Mouse (Mus musculus): ENCODE results near the gene Nuak1.
"Not testable (repeated sequence)": the region's sequence is repeated elsewhere in the genome, so short reads cannot be mapped to it uniquely, and the experiment has no call there.

The Nuak1 gene

DNA sequence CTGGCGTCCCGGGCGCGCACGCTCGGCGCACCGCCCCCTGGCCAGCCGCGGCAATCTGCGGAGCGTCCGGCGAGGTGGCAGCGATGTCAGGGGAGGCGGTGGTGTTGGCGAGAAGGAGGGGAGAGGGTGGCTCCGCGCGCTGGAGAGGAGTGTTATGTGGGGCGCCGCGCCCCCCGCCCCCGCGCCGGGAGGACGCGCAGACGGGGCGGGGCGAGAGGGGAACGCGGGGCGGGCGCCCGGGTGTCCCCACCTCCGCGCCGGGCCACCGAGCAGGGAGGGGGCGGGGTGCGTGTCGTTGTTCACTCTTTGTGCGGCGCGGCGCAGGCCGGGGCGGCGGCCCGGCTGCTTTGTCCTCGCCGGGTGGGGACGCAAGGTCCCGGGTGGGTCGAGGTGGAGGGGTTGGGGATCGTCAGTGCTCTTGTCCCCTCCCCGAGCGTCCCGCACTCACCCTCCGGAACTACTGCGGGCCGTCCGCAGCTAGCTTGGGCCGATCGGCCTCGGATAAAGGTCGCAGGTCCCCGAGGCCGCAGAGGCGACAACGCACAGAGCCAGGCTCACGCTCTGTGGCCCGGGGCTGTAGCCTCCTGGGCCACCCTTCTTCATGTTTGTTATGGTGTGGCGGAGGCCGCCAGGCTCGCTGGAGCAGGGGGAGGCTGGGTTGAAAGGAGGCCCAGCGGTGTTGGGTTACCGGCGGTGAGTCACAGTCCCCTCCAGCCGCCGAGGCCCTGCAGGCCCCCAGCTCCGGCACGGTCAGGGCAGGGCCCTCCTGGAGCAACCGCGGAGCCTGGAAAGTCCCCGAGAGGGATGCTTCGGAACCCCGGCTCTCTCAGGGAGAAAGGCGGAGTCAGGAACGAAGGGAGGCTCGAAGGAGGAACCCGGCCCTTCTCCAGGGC is at the start of gene Nuak1:
Gene Nuak1, minus strand, starts transcription at position 57 of the 893 bp plus-strand sequence.
- peak; percentile 47 for DNase-seq (ENCODE audit: low read depth)

DNA sequence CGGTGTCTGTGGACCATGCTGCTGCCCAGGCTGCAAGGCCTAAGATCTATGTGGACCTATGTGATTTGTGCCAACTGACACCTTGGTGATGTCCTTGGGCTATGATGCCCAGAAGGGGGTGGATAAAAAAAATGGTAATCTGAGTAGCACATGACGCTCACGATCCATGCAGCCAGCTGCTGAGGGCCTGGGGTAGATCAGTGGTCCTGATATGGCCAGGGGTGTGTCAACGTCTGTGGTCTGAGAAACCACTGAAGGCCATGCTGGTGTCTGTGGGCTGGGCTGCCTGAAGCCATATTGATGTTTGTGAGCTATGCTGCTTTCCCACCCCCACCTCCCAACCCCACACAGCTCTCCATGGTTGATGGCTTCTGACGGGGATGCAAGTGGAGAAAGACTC is 49.7 kb upstream of the Nuak1 start:
- DNase-seq (ENCODE audit: low read depth) = no peak

DNA sequence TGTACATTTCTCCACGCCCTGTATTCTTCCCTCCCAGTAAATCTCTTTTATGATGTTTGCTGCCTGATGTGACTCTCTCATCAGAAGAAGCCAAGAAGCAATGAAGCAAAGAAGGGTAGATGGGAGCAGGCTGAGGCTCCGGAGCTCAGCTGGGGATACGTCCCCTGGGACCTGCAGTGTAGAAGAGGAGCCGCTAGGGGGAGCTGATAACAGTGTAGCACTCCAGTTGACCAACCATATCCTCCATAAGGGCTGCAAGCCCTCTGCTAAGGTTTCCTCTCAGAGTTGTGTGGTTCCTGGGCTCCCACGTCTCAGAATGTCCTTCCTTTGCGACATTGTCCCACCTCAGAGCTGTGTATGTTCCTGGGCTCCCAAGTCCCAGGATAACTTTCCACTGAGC is 47.9 kb upstream of the Nuak1 start:
- peak; percentile 51 for DNase-seq (ENCODE audit: low read depth)

DNA sequence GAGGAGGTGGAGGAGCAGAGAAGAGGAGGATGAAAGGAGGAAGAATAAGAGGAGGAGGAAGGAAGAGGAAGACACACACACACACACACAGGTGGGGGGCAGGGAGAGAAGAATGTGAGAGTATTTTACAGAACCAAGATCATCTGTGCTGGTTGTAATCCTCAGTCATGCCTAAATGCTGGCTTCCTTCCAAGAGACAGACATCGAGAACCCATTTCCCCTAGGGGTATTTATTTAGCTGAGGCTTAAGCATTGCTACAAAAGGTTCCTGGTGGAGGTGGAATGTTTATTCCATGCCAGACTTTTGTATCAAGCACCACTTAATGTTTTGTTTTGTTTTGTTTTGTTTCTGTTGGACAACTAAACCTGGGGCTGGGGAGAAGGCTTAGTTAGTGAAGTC is 44.3 kb upstream of the Nuak1 start:
- DNase-seq (ENCODE audit: low read depth) = no peak

DNA sequence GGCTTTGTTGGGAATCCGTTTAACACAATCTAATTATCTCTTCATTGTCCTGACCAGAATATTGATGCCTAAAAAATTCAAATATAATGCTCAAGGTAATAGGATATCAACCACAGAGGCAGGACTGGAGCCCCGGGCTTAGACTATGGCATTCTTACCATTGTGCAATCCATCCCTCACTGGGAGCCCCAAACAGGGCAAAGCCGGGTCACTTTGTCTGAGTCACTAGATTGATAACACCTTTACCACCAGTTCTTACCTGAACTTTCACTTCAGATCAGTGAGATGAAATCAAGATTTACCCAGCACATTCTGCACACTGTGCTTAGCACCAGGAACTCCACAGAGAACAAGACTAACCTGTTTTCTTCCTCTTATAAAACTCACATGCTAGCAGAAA is 43.2 kb upstream of the Nuak1 start:
- no peak for DNase-seq (ENCODE audit: low read depth)

DNA sequence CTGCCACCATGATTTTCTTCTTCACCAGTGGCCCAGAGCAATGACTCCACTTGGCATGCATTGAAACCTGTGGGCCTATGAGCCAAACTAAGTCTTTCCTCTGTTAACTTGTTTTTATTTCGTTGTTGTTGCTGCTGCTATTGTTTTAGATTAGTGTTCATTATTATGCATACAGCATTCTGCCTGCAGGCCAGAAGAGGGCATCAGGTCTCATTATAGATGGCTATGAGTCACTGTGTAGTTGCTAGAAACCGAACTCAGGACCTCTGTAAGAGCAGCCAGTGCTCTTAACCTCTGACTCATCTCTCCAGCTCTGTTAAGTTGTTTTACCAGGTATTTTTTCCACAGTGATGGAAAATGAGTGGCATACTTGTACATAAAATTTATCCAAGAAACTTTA is 42.7 kb upstream of the Nuak1 start:
- no peak for DNase-seq (ENCODE audit: low read depth)

DNA sequence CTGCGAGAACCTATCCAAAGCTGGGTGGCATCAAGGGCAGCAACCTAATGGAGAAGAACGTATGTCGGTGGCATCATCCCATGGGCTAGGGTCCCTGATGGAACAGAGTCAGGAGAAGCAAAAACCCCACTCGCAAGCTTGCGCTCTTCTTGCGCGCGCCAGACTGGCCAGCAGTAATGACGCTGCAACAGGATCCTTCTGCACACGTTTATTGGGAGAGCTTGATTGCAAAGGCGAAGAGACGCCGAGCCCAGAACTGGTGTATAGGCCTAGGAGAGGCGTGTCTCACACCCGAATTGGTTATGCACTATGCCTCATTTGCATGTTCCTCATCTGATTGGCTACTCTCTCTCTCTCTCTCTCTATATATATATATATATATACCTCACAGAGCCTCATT is 42.0 kb upstream of the Nuak1 start:
- not testable (repeated sequence) for DNase-seq (ENCODE audit: low read depth)

DNA sequence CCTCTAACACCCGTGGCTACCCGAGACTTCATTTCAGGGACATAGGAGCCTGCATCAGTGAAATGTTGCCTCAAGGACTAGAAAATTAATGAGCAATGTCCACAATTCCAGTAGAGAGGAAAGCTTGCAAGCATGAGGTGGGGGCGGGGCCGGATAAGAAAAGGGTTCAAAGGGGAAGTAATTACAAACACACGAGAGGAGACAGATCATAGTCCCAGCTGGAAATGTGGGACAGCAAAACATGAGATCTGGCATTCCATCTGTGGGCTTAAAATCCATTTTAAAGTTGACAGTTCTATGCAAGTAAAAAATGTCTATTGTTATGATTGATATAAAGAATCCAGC is 40.9 kb upstream of the Nuak1 start:
- DNase-seq (ENCODE audit: low read depth) = no peak

DNA sequence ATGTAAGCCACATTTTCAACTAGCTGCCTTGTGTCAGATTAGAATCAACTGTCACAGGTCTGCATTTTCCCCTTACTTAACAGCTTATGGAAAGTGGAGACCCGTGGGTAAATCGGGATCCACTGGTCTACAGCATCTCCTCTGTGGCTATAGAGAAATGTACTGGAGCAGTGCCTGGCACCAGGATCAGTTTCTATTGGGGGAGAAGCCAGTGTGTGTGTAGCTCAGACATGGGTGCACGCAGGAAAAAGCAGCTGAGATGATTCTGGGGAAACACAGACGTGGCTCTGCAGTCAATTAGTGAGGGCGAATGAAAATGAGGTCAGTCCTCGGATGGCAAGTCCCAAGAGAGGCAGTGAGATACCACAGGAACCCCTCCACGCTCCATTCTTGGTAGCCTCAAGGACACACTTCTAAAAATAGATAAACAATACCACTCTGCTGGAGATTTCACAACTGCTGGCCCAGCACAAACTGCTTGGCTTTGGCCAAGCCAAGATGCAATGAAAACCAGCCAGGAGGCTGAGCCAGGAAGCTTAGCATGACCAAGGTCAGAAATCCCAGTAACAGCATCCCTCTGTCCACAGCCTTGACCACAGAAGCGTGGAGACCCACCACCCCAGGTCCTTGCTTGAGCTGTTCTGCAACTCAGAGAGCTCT is 40.4 kb upstream of the Nuak1 start:
- no peak for DNase-seq (ENCODE audit: low read depth)

DNA sequence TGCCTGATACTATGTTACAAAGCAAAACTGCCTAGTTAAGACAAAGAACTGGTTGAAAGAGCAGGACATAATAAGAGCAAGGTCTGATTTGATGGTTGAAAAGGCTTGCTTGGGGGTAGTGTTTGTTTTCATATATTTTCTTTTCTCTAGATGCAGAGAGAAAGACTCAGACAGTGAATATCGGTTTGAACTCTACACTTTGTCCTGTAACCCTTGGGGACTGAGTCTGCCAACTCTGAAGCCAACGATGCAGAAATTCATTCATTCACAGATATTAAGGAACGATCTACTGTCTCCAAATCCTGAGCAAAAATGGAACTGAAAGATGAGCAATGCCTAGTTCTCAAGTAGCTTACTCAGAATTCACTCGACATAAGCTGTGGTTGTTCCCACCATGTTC is 39.7 kb upstream of the Nuak1 start:
- no peak for DNase-seq (ENCODE audit: low read depth)

DNA sequence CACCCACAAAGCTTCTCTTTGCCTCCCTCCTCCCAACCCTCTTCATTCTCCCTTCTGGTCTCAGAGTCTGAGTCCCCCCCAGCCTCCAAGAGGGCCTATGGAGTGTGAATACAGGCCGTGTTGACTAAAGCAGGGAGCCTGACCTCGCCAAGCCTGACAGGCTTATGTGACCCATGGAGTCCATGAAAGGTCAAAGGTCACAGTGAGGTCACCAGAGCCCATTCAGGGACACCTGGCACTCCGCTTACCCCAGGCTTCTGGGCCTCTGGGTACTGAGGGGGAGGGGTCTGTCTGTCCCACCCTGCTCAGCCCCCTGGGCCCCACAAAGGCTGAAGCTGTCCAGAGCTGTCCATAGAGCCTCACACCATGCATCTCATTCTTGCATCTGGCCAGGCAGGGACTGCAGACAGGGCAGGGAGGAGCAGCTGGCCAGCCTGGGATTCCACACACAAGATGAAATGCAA is 37.2 kb upstream of the Nuak1 start:
- no peak for DNase-seq (ENCODE audit: low read depth)

DNA sequence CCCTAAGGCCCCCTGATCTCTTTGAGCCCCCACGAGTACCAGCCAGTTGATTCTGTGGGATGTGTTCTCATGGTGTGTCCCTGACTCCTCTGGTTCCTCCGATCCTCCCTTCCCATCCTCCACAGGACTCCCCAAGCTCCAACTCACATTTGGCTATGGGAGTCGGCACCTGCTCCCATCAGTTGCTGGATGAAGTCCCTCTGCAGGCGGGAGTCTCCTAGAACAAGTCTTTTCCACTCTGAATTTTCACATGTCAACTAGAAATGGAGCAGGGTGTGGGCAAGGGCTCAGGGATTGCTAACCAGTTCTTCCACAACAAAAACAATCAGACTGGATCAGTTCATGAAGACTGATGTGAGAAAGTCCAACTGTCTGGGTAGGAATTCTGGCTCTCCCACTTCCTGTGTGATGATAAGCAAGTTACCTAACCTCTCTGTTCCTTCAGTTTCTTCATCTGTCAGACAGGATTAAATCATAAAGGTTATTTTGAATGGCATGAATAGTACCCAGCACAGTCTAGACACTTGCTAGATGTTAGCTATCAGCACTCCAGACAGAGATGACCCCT is 36.7 kb upstream of the Nuak1 start:
- no peak for DNase-seq (ENCODE audit: low read depth)

DNA sequence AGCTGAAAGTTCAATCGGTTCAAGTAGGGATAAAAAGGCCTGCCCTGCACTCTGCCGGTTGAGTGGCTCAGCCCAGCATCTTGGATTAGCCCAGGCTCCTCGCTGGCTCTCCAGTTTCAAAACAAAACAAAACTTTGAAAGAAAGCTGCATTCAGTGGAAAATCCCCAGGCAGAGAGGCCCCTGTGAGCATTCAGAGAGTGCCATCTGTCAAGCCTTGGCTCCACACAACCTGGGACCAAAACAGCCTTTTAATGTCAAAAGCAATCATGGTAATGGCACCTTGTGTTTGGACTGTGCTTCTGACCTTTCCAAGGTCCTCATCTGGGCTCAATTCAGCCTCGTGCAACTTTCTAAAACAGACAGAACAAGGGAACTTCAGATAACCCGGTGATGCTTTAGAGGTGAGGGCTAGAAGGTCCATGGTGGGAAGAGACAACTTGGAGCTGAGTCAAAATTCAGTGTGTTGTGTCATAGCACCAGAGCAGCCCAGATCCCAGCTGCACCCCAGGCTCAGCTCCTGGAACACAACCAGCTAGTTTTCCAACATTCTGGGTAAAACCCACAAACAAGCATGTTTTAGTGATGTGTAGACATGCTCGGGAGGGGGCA is 27.3 kb upstream of the Nuak1 start:
- no peak for DNase-seq (ENCODE audit: low read depth)

DNA sequence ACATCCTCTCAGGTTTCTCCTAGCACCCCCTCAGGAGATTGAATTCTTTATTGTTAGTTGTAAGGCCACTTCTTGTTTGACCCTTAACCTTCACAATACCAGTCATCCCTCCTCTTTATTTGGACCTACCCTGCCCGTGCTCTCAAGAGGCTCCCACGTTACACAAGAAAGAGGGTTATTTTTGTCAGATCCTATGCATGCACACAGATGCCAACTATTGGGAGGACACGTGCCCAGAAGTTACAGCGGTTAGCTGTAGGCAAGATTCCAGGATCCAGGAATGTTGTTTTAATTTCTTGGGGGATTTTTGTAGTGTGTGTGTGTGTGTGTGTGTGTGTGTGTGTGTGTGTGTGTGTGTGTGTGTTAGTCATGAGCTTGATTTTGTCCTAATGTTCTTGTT is 25.1 kb upstream of the Nuak1 start:
- no peak for DNase-seq (ENCODE audit: low read depth)

DNA sequence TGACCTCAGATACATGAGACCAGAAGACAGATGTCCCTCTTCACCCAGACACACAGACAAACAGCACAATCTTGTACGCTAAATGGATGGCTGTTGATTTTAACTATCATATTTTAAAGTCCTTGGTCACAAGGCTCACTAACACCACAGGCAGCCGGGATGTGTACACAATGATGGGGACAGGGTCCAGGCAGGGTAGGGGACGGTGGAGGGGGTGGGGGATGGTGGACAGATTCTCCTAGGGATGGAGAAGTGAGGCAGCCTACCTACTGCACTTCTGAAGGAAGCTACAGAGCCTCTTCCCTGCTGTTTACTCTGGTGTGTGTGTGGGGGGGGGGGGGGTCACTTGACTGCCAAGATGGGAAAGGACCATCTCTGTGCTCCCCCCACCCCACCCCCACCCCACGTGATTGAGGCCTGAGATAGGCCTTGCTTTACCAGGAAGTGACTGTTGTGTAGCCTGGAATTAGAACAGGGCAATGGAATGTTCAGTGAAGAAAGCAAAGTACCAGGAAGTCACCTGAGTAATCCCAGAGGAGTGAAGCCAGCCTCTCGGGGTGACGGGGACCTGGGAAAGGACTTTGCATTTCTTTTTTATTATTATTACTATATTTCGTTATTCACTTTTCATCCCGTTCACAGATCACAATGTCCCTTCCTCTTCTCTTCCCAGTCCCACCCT is 20.2 kb upstream of the Nuak1 start:
- DNase-seq (ENCODE audit: low read depth) = no peak

DNA sequence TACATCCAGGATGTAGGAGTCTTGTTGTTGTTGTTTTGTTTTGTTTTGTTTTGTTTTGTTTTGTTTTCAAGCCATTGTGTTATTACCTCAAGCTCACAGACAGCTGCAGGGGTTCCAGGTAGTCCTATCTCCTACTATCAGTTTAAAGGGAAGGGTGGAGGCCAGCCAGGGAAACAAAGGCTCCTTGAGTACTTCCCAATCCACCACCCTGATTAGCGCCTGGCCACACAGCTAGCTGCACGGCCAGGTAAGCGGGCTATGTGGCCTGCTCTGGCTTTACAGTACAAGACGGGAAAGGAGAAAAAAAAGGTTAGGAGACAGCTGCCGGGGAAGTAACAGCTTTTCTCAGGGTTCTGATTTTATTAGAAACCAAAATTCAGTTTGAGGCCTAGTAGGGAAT is 17.7 kb upstream of the Nuak1 start:
- no peak for DNase-seq (ENCODE audit: low read depth)

DNA sequence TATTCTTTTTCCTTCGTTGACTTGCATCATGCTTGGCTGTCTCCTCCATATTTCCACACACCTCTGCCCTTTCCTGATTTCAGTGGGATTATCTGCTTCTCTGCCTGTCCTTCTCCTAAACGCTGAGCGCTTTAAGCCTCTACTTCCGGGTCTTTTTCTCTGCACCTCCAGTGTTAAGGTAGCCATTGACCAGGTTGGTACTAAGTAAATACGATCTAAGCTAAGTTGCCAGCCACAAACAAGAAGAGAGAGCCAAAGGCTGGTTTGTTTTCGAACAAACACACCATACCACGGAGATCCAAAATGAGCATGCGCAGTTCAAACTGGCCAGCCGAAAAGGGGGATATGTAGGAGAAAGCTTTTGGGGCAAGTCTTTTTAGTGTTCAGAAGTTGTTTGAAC is 17.1 kb upstream of the Nuak1 start:
- no peak for DNase-seq (ENCODE audit: low read depth)

DNA sequence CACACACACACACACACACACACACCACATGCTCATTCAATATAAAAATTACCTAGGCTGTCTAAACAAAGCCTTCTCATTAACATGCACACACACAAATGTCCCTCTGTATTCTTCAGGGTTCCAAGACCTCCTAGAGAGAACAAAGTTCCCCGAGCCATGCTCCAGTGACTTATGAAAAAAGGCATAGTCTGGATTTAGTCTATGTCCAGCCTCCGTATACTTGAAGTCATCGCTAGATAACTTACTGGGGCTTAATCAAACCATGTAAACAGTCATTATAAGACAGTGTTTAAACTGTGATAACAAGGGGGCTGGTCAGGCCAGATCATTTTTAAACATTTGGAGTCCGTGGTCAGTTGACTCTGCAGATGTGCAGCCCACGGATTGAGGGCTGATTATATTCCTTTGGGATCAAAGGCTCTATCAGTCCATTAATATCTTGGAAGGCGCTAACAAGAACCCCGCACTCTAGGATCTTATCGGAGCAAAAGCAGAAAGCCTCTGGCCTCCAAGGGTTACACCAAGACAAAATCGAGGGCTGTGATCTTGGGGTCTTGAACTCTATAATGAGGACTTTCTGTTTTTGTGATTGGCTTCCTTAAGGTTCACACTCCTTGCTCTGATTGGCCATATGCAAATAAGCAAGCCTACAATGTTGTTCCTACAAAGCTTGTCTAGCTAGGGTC is 16.4 kb upstream of the Nuak1 start:
- no peak for DNase-seq (ENCODE audit: low read depth)

DNA sequence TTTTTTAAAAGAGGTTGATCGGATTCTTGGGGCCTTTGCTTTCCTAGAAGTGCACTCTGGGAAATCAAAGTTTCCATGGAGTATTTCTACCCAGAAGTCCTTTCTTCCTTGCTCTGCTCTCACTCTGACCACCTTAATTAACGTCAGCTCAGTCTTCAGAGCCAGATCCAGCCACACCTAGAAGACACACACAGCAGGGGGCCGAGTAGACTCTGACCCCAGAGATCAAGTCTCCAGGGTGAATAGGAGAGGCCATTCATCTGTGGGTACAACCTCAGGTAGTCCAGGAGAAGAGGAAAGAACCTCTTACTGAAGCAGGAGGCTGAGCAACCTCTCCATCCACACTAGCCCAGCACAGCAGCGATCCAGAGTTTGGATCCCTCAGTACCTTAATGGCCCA is 11.5 kb upstream of the Nuak1 start:
- DNase-seq (ENCODE audit: low read depth) = no peak

DNA sequence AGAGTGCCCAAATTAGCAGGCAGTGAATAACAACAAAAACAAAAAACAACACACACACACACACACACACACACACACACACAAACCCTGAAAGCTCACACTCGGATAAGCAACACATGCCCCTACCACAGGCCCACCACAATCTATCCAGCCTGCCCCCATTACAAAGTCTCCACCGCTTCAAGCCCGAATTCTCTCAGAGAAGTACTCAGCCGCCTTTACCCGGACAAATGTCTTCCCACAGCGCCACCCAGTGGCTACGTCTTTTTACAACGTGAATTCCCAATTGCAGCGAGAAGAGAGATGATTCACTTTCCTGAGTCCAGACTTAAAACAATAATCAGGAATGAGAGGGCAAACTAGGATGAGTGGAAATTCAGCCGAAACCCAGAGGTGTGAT is 10.3 kb upstream of the Nuak1 start:
- DNase-seq (ENCODE audit: low read depth) = peak; percentile 68

DNA sequence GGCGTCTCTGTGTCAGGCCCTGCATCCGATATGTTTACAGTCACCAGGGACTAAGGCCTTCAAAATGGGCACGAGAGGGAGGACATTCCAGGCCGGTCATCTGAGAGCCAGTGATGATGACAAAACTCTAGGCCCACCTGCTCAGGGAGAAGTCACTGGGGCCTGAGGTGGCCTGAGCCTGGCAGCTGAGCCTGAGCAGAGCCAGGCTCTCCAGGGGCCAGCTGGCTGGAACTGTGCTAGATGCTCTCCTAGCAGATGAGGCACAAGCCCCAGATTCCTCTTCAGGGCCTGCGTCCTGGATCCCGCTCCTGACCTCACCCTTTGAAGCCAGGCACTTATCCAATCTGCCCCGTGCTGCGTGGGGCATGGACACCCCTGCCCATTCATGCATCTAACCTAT is 9.3 kb upstream of the Nuak1 start:
- no peak for DNase-seq (ENCODE audit: low read depth)

DNA sequence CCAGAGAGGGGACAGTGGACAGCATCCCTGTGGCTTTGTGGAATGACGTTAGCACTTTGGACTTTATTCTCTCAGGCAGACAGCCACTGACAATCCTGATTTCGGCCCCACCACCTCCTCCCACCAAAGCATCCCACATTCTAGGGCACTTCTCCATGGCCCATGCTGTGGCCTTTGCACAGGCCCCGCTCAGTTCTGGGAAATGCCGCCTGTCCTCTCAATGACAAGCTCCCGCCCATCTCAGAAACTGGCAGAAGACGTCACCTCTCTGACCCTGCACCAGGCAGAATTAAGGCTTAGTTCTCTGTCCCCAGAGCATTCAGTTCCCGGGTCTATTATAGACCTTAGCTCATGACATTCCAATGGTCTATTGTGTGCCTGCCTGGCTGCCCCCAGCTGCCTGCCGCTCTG is 7.0 kb upstream of the Nuak1 start:
- DNase-seq (ENCODE audit: low read depth) = no peak
